Mouse (Mus musculus) heart, postnatal 14 days (tissue): ENCODE results near the gene Rpl23. TPM values are rescaled to one million over a fixed set of nuclear protein-coding genes. Genes with fewer than 3 reads are reported as not detected.

ENCODE experiments used
- DNase-seq, 2 experiments: peaks; one replicate each; pipeline ENCODE4 v3.0.0; 2021 to 2022
- intact Hi-C: fragments of 180-260 bp; cut with DNase I; formaldehyde crosslinking; loops from one replicate; pipeline ENCODE4 v1.15.1; 2025
- long read RNA-seq, 2 experiments: library from polyadenylated mRNA; stranded (forward); transcript quantifications; one replicate each; pipeline ENCODE4 v2.0.0; 2021
- total RNA-seq, 2 experiments: library from RNA; stranded (reverse); gene quantifications; 2 replicates each; pipeline ENCODE4 v1.2.3; 2021

Rpl23 gene
- total RNA-seq = 100 to 1,000 TPM; 503 to 533 TPM
- long read RNA-seq, experiment 1, transcript Rpl23-203 (2 exons, 480 nt) = minor isoform, 7 of 78 reads
- long read RNA-seq, experiment 1, transcript Rpl23-201 (5 exons, 1,059 nt) = major isoform, 61 of 78 reads
- long read RNA-seq, experiment 1, partial matches to known transcripts = 9 of 78 reads
- long read RNA-seq, experiment 1, other reads (novel, unspliced or antisense) = 1 of 78 reads
- long read RNA-seq, experiment 2, transcript Rpl23-201 (5 exons, 1,059 nt) = major isoform, 89 of 101 reads
- long read RNA-seq, experiment 2, transcript Rpl23-203 (2 exons, 480 nt) = minor isoform, 5 of 101 reads
- long read RNA-seq, experiment 2, partial matches to known transcripts = 6 of 101 reads
- long read RNA-seq, experiment 2, other reads (novel, unspliced or antisense) = 1 of 101 reads

DNA sequence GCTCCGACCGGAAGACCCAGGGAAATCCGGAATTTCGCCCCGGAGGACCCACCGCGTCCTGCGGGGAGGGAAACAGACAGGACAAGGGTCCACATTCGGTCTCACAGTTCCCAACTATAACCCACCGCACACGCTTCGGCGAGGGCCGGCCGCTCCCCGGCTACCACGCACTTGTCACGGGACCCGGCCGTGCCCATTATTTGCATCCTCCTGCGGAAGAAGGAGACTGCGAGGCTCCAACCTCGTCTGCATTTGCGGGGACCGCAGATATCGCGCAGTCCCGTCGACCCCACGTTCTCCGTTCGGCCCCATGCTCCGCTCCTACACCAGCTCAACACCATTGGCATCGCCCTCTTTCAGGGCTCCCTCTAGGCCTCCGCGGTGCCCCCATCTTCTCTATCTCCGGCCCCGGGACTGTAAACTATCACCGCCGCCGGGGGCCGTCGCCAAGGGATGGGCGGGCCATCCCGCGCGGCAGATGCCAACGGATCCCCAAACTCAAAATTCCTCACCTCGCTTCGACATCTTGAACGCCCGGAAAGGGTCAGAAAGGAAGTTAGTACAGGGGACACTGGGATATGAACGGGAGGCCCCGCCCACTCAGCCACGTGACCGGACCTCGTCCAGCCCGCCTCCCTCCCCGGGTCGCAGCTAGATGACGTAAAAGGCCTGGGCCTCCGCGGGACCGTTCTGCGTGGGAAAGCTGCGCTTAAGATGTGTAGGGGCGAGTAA, at the start of gene Rpl23:
TSS of gene Rpl23 (minus strand) at position 606 of the 732 bp plus-strand sequence.
- DNase-seq = peak; percentile 99 to 100
- intact Hi-C loops = loop anchor here (2.0 kb wide), 1 partner anchor 15 kb away; the partner anchor contains the start of gene Cwc25

DNA sequence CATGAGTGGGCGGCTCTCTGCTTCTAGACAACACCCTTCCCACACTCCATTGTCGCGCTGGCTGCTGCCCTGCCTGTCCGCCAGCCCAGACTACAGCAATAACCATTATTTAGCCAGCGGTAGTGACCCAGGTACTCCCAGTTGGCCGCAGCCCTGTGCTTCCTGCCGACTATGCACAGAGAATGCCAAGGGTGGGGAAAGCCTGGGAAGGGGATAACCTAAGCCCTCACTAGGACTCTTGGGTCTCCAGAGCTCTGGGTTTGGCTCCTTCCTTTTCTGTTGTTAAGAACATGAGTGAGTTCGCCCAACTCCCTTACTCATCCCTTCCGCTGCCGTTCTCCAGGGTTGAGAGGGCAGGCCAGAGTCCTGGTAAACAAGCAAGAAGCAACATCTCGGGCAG, 49.8 kb upstream of the Rpl23 start:
- no peak for DNase-seq
- intact Hi-C loops = no loop called here

DNA sequence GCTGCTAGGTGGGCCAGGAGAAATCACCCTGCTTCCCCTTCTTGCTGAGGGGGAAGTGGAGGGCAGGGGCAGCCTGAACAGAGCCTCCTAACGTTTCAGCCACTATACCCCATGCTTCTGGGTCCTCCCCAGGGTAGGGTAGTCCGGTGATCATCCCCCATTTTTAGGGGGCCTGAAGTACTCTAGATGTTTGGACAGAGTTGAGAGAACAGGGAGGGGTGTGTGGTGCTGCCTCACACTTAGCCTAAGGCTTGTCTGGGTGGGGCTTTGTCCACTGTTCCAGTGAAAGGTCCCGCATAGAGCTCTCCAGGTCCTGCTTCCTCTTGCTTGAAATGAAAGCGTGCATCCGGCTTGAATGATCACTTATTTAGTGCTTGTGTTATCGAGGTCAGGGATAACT, 48.3 kb upstream of the Rpl23 start:
- DNase-seq = no peak

DNA sequence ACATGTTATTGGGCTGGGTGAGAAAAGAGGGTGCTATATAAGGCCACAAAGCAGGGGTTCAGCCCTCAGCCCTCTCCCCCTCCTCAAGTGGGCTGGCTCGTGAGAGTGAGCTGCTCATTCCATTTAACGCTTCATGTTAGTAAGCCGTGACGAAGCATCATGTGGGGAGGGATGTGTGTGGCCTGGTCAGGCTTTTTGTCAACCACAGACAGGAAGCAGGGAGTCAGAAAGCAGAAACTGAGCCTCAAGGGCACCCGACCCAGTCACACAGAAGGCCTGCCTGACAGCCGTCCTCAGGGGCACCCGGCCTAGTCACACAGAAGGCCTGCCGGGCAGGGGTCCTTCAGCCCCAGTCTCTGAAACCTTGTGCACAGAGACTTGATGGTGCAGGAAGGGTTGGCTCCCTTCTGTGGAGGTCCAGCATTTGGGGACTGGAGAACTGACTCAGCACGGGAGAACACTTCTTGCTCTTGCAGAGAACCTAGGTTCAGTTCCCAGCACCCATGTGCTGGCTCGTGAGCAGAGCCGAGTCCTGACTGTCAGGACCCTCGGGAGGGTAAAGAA, 47.8 kb upstream of the Rpl23 start:
- intact Hi-C loops = no loop called here
- DNase-seq = no peak

More for the DNA sequence above, 48.3 kb upstream of the Rpl23 start:
- intact Hi-C loops = no loop called here

DNA sequence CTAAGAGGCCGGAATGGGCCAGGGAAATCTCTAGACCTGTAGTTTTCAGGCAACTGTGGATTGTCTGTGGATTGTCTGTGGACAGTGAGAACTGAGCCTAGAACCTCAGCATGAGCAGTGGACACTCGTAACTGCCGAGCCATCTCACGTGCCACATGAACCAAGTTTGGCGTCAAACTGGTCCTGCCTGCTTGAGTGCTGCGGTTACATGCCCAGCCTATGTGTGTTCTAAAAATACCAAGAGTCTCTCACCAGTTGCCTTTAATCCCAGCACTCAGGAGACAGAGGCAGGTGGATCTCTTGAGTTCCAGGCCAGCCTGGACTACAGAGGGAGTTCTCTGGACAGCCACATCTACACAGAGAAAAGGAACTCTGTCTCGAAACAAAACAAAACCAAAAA, 47.1 kb upstream of the Rpl23 start:
- no peak for DNase-seq
- intact Hi-C loops = no loop called here

DNA sequence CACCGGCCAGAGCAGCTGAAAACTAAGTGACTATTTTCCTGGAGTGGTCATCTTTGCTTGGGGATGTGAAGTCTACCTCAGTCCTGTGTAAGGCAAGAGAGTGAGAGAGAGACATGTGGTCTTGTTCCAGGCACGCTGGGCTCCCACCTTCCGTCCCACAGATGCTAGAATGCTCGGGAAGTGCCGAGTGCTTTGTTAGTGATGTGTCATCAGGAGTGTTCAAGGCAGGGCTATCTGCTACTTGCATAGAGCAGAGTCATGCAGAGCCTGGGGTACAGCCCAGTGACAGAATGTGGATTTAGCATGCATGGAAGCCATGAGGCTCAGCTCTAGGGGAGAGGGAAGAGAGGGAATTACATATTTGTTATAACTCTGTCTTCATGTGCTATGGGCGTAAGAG, 45.4 kb upstream of the Rpl23 start:
- intact Hi-C loops = no loop called here
- no peak for DNase-seq

DNA sequence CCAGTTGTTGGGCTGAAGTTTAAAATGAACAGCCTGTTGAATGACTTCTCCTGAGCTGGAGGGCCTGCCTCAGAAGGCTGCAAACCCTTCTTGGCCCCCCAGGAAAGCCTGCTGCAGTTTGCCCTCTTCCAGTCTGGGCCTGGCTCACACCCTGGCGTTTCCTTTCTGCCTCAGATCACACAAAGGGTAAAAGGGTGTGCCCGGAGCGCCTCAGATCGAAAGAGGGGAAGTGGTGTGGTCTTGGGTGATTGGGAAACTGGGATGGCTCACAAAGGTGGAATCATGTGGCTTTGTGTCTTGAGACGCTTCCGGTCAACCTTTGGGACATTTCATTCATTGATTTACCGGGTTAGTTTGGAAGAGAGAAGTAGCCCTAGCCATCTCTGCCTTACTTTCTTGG, 44.2 kb upstream of the Rpl23 start:
- intact Hi-C loops = no loop called here
- DNase-seq = no peak

DNA sequence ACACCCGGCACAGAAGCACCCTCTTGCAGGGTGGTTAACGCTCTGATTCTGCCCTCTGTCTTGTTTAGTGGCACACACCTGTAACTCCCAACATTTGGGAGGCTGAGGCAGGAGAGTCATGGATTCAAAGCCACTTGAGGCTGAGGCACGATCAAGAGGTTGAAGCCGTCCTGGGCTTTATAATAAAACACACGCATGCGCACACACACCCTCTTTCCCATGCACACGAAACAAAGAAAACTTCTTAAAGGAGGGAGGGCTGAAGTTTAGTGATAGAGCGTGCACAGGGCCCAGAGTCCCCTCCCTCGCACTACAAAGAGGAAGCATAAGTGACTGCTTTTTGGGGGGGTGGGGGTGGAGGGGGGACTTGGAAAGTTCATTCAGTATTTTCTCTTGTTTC, 43.7 kb upstream of the Rpl23 start:
- intact Hi-C loops = no loop called here
- DNase-seq = no peak

DNA sequence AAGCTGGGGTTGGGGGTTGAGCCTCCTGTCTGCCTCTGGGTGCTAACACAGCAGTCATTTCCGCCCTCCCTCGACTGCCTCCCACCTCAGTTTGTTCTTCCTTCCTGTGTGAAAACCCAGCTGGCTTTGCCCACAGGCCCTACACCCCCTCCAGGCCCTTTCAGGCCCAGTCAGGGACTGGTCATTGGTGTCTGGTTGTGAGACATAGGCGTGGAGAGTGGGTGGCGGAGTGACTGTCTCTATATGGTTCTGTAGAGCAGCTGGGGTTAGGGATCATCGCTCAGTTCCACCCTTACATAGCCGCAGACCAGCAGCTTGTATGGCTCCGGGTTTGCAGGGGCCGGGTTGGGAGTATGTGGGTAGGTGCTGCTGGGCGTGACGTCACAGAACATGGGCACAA, 43.1 kb upstream of the Rpl23 start:
- intact Hi-C loops = no loop called here
- no peak for DNase-seq

DNA sequence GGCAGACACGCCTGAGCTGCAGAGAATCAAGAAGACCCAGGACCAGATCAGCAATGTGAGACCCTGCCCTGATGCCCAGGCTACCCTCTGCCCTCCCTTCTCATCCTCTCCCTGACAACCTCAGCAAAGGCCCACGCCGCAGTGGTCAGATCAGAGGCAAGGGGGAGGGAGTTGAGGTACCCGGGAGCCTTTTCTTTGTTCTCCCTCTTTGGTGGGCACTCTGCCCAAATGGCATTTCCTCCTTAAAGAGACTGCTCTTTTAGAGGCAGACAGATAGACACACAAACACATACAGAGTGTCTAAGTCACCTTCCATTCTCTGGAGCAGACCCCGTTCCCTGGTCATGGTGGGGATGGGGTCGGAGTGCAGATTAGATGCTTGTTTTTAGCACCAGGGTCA, 42.7 kb upstream of the Rpl23 start:
- DNase-seq = no peak
- intact Hi-C loops = no loop called here

DNA sequence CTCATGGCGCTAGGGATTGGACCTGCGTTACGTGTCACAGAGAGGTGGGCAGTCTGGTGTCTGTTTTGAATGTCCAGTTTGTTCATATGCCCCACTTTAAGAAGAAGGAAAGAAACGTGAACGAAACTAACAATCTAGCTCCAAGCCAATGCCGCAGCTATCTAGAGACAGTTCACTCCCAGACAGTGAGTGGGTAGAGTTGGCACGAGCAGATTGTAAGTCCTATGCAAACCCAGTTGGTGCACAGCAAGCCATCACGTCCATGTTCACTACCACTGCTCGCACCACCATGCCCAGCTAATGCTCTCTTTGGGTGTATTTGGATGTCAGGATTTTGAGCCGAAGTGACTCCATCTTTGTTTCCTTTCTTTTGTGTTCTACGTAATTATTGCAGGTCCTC, 41.9 kb upstream of the Rpl23 start:
- intact Hi-C loops = no loop called here
- DNase-seq = no peak

DNA sequence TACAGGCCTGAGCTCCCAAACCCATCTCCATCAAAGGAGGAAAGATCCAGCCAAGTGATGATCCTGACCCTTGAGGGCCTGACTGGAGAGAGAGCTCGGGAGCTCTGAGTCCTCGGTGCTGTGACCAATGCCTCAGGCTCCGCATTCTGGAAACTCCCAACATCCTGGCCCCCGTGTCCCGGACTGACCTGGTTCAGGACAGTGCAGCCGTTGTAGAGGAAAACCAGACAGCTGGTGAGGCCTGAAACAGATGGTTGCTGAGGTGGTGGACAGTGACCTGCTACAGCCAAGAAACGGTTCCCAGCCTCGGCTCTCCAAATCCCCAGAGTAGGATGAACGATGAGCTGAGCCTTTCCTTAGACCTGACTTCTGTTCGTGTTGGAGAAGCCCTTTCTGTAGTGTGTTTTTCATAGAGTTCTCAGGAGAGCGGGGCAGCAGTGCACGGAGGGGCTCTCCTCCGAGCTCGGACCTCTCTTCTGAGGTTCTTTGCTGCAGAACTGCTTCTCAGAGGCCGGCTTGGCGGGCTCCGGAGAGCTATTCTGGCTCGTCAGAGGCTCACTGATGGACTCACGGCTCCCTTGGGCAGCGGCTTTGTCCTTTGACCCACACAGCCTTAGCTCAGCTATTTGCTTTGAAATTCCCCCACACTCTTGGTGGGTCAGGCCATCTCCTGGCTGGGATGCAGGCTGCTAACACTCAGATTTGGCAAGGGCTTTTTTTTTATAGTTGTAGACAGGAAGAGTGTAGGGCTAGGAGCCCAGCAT, 40.8 kb upstream of the Rpl23 start:
- peak in 1 of 2 experiments; percentile 63 for DNase-seq
- intact Hi-C loops = loop anchor here (2.0 kb wide), 1 partner anchor 14 kb away; no protein-coding TSS in a partner anchor

DNA sequence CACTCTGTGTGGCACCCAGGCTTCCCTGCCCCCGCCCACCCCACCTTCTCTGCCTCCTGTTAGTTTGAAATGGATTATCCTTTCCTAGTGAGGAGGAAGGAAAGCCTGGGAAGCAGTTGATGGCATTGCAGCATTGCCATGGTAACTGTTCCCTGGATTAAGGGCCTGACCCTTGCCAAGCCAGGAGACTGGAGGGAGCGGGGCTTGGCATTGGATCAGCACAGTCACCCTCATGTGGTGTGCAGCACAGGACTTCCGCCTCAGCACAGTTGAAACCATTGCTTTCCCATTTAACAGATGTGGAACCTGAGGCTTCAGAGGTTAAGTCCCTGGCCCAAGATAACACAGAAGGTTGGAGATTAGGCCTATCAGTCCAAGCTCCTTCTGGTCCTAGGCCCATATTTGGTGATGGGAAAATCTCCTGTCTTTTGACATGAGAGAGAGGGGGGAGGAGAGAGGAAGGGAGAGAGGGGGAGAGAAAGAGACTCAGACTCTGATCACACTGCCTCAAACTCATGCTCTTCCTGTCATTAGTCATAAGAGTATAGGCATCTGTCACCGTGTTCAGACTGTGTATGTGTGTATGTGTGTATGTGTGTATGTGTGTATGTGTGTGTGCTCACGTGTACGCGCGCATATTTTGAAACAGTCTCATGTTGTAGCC, 39.3 kb upstream of the Rpl23 start:
- DNase-seq = no peak
- intact Hi-C loops = loop anchor here (2.0 kb wide), 2 partner anchors 15 to 21 kb away; no protein-coding TSS in a partner anchor

DNA sequence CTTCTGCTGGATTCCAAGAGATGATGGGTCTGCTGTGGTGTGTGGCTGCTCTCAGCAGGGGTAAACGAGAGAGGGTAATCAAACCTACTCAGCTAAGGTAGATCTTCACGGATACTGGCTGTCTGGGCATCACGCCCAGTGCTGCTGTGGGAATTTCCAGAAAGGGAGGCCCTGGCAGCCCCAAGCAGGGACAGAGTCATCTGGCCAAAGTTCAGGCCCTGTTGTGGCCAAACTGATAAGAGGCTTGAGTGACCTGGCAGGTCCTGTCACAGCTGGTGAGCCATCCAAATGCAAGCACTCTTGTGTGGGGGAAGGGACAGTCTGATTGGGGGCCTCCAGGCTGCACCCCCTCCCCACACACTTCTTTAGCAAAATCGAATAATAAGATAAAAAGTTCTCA, 38.6 kb upstream of the Rpl23 start:
- DNase-seq = peak; percentile 74 to 81
- intact Hi-C loops = loop anchor here (2.0 kb wide), 1 partner anchor 20 kb away; no protein-coding TSS in a partner anchor

DNA sequence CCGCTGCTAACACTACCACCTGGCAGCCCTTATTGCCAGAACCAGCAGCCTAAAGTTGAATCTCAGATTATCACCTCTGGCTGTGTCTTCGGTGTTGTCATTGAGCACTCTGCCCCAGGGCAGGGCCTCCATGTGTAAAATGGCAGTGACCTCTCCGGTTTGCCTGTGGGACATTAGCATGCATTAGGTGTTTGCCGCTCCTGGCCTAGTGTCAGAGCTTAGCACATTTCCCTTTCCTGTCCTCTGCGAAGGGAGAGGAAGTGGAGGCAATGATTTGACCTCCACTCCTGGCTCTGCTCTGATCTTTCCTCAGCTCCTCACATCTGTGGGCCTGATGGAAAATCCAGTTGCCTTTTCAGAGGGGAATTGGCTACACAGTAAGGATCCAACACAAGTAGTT, 37.7 kb upstream of the Rpl23 start:
- no peak for DNase-seq
- intact Hi-C loops = loop anchor here (2.0 kb wide), 1 partner anchor 19 kb away; no protein-coding TSS in a partner anchor

DNA sequence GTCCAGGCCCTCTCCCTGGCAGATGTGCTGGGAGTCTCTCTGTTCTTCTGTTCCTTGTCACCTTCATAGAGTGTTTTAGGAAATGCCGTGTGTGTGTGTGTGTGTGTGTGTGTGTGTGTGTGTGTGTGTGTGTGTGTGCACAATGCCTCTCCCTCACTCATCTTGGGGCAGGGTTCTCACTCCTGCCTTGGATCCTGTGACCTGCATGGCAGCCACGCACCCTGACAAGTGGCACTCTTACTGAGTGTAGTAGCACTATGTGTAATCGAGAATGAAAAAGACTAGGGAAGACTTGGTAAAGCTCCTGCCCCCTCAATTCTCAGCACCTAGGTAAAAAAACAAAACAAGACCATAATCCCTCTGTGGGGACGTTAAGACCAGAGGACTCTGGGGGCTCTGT, 36.9 kb upstream of the Rpl23 start:
- DNase-seq = no peak
- intact Hi-C loops = no loop called here

DNA sequence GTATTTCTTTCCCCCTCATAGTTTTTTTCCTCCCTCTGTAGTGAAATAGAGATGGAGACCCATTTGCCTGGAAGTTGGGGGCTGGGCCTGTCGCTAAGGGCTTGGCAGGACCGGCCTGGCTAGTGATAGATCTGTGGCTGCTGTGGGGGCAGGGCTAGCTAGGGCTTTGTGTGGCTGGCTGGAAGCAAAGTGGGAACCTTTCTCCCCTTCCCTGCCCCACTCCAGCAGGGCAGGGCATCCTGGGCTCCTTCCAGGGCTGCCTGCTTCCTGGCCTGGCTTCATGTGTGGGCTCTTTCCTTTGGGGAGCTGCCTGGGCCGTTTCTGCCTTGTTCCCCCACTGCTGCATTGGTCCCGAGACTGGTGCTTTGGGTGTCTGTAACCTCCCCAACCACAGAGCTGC, 36.3 kb upstream of the Rpl23 start:
- intact Hi-C loops = no loop called here
- peak in 1 of 2 experiments; percentile 68 for DNase-seq

DNA sequence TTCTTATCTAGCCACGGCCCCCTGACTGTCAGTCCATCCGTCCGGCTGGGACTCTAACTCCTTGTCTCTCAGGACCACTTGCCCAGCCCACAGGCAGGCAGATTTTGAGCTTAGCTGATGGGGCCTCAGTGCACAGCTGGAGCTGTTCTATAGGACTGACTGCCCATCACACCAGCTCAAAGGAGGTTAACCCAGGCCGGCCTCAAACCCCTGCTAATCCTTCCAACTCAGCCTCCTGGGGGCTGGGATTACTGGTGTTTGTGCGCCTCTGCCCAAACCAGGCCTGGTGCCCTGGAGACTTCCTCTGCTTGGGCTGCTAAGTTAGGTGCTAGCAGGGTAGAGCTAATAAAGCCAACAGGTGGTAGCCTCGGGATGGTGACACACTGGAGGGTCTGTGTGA, 35.8 kb upstream of the Rpl23 start:
- DNase-seq = no peak

DNA sequence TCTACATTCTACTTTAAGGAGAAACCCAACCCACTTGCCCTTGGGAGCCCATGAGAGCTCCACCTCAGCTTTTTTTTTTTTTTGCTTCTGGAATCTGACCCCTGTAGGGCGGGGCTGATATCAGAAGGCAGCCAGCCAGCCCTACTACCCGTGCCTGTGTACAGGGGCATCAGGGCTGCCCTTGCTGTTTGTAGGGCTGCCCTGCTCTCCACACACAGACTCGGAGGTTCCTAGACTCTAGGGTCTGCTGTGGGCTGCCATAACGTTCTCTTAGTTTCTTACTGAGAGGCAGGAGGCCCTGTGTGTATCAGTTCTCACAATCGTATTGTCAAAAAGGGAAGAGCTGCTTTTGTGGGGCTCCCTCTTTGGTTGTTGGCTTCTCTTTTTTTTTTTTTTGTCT, 35.1 kb upstream of the Rpl23 start:
- DNase-seq = peak in 1 of 2 experiments; percentile 61
- intact Hi-C loops = no loop called here

More for the DNA sequence above, 35.8 kb upstream of the Rpl23 start:
- intact Hi-C loops = no loop called here

DNA sequence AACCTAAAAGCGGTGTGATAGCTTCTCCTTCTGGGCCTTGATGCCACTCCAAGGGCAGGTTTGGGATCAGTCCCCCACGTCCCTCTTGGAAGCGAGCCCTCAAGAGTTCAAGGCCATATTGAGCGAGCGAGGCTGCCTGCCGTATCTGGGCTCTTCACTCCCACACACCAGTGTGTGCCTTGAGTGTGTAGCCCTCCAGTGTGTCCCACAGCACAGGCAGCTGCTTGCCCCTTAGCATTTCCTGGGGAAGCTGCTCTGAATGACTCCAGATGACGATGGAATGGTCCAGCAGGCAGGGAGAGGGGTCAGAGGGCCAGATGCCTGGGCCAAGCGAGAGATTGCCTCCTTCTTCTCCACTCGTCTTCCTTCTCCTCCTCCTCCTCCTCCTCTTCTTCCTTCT, 34.7 kb upstream of the Rpl23 start:
- DNase-seq = no peak
- intact Hi-C loops = no loop called here
